Mouse (Mus musculus) MEL (cell line): ENCODE results near the gene Gm20696.

ENCODE experiments used
- CHD1 ChIP-seq: IDR thresholded peaks from 2 replicates; pipeline ENCODE4 v1.6.1; 2012; ENCODE audit warnings: low read depth, mild to moderate bottlenecking, inconsistent platforms, low read length, improper control_type of control experiment
- CTCF ChIP-seq, 3 experiments: IDR thresholded peaks in 2 of 3; conservative IDR thresholded peaks in 1 of 3; 2 replicates each; pipeline ENCODE4 v1.5.1; 2011 to 2012; ENCODE audit warnings: low read length in 3 of 3, low read depth in 2 of 3, mild to moderate bottlenecking in 2 of 3, improper control_type of control experiment in 1 of 3, inconsistent platforms in 1 of 3, mixed read lengths in 1 of 3, moderate library complexity in 1 of 3; ENCODE audit not compliant: control insufficient read depth in 1 of 3, insufficient read depth in 1 of 3, poor library complexity in 1 of 3, severe bottlenecking in 1 of 3
- ELF1 ChIP-seq: IDR thresholded peaks from 2 replicates; pipeline ENCODE4 v1.6.1; 2014; ENCODE audit warnings: low read depth, mild to moderate bottlenecking, inconsistent platforms, low read length, improper control_type of control experiment, moderate library complexity
- EP300 ChIP-seq, 2 experiments: IDR thresholded peaks; 2 replicates each; pipeline ENCODE4 v1.6.1; 2011; ENCODE audit warnings: improper control_type of control experiment in 2 of 2, low read length in 2 of 2, low read depth in 1 of 2, mild to moderate bottlenecking in 1 of 2
- GATA1 ChIP-seq: IDR thresholded peaks from 2 replicates; pipeline ENCODE4 v1.6.1; 2011; ENCODE audit warnings: low read depth, low read length, improper control_type of control experiment
- MAFK ChIP-seq: IDR thresholded peaks from 2 replicates; pipeline ENCODE4 v1.6.1; 2011; ENCODE audit warnings: low read depth, mild to moderate bottlenecking, low read length, improper control_type of control experiment, borderline replicate concordance
- MAX ChIP-seq: IDR thresholded peaks from 2 replicates; pipeline ENCODE4 v1.6.1; 2011; ENCODE audit warnings: low read length, improper control_type of control experiment
- MXI1 ChIP-seq: IDR thresholded peaks from 2 replicates; pipeline ENCODE4 v1.6.1; 2011; ENCODE audit warnings: mild to moderate bottlenecking, low read depth, low read length, improper control_type of control experiment
- POLR2A ChIP-seq, 2 experiments: IDR thresholded peaks; 2 replicates each; pipeline ENCODE4 v1.6.1; 2011 to 2012; ENCODE audit warnings: low read length in 2 of 2, mild to moderate bottlenecking in 2 of 2, control low read depth in 1 of 2, improper control_type of control experiment in 1 of 2, low read depth in 1 of 2, moderate library complexity in 1 of 2; ENCODE audit not compliant: control insufficient read depth in 1 of 2, insufficient read depth in 1 of 2, poor library complexity in 1 of 2
- POLR2AphosphoS2 ChIP-seq: IDR thresholded peaks from 2 replicates; pipeline ENCODE4 v1.6.1; 2011; ENCODE audit warnings: low read length, improper control_type of control experiment
- RAD21 ChIP-seq: IDR thresholded peaks from 2 replicates; pipeline ENCODE4 v1.6.1; 2011; ENCODE audit warnings: mild to moderate bottlenecking, low read depth, low read length, improper control_type of control experiment
- RCOR1 ChIP-seq: IDR thresholded peaks from 2 replicates; pipeline ENCODE4 v1.6.1; 2012; ENCODE audit warnings: low read depth, mild to moderate bottlenecking, inconsistent platforms, low read length, improper control_type of control experiment
- SMC3 ChIP-seq: IDR thresholded peaks from 2 replicates; pipeline ENCODE4 v1.6.1; 2011; ENCODE audit warnings: low read depth, low read length, improper control_type of control experiment

GRCm38 (mm10) chr6:99334255-99334654 lies 332.3 kb downstream of the Gm20696 start:
- TF ChIP-seq EP300 (IDR thresholded peaks at IDR 0.05; ENCODE audit: low read depth in 1 of 2, low read length in 2 of 2) = no peak
- TF ChIP-seq SMC3 = no peak
- no peak for TF ChIP-seq CTCF (IDR thresholded peaks at IDR 0.05 in 2 of 3, conservative IDR thresholded peaks at IDR 0.05 in 1 of 3; ENCODE audit: control insufficient read depth in 1 of 3, insufficient read depth in 1 of 3, low read depth in 2 of 3, low read length in 3 of 3, poor library complexity in 1 of 3, severe bottlenecking in 1 of 3)
- TF ChIP-seq POLR2A (IDR thresholded peaks at IDR 0.05; ENCODE audit: control insufficient read depth in 1 of 2, insufficient read depth in 1 of 2, low read depth in 1 of 2, low read length in 2 of 2, poor library complexity in 1 of 2) = no peak
- no peak for TF ChIP-seq RAD21
- no peak for TF ChIP-seq MAFK
- TF ChIP-seq GATA1 = no peak
- TF ChIP-seq CHD1 = no peak
- TF ChIP-seq POLR2AphosphoS2 = no peak
- no peak for TF ChIP-seq RCOR1
- TF ChIP-seq MAX = no peak
- no peak for TF ChIP-seq ELF1
- TF ChIP-seq MXI1 = no peak
